In genomic region chr11:72234013-72234412, GRCm38 (mm10) we compare ENCODE assay signal across 8 mouse cellular contexts. TPM values are rescaled to one million over a fixed set of nuclear protein-coding genes. Genes with fewer than 3 reads are reported as not detected.
DNase-seq lines count a peak whose midpoint lies in the region; ATAC-seq lines count a peak whose summit lies in the region.

No protein-coding gene starts in this region.

- DNase-seq in adrenal gland, postnatal 10 days: peak; percentile 12
- DNase-seq in adrenal gland, adult 18-20 months (ENCODE audit: low spot score in 2 of 2): no peak
- peak; percentile 38 for DNase-seq in ovary, postnatal 36 days (ENCODE audit: low spot score)
- DNase-seq in ovary, postnatal 14 days (ENCODE audit: low spot score): no peak
- peak; percentile 57 to 63 for DNase-seq in layer of hippocampus, postnatal 36 days
- no peak for DNase-seq in kidney, postnatal 4 days
- no peak for DNase-seq in spleen, postnatal 10 days (ENCODE audit: low spot score in 2 of 2)

- no peak for ATAC-seq in erythroblast, adult 5-6 weeks (replicated peaks; ENCODE audit: low FRiP score, poor library complexity, severe bottlenecking)

RNA-seq across cellular contexts. Expression of gene Med31, which starts 18.6 kb away (rescaled TPM):
- total RNA-seq in adrenal gland, postnatal 10 days (2021): 10 to 100 TPM; 12.3 to 14.4 TPM
- total RNA-seq in adrenal gland, adult 18-20 months (2021): 10 to 100 TPM; 11.2 to 12.3 TPM
- total RNA-seq in layer of hippocampus, postnatal 36 days (2021): 10 to 100 TPM; 12.6 to 15.8 TPM
- 0.77 and 7.7 TPM in 2 replicates for total RNA-seq in erythroblast, adult 5-6 weeks (2015; ENCODE audit: low replicate concordance)
- total RNA-seq in erythroblast, adult 5-6 weeks (2017; ENCODE audit: low replicate concordance): 4.1 and 6.6 TPM in 2 replicates

RNA-seq across cellular contexts. Expression of gene Txndc17, which starts 26.7 kb away (rescaled TPM):
- 10 to 100 TPM; 61.5 to 64.0 TPM for total RNA-seq in adrenal gland, postnatal 10 days (2021)
- 10 to 100 TPM; 80.1 to 86.3 TPM for total RNA-seq in adrenal gland, adult 18-20 months (2021)
- 10 to 100 TPM; 33.0 to 36.4 TPM for total RNA-seq in layer of hippocampus, postnatal 36 days (2021)
- total RNA-seq in erythroblast, adult 5-6 weeks (2015; ENCODE audit: low replicate concordance): 32.5 and 42.6 TPM in 2 replicates
- 13.6 and 17.0 TPM in 2 replicates for total RNA-seq in erythroblast, adult 5-6 weeks (2017; ENCODE audit: low replicate concordance)

RNA-seq across cellular contexts. Expression of gene 4933427D14Rik, which starts 26.8 kb away (rescaled TPM):
- 10 to 100 TPM in 1 of 2 experiments, 1 to 10 TPM in 1; 6.1 to 10.9 TPM for total RNA-seq in adrenal gland, postnatal 10 days (2021)
- total RNA-seq in adrenal gland, adult 18-20 months (2021): 1 to 10 TPM; 5.6 to 6.6 TPM
- total RNA-seq in layer of hippocampus, postnatal 36 days (2021): 10 to 100 TPM; 25.5 to 30.7 TPM
- 0.84 and 4.2 TPM in 2 replicates for total RNA-seq in erythroblast, adult 5-6 weeks (2015; ENCODE audit: low replicate concordance)
- total RNA-seq in erythroblast, adult 5-6 weeks (2017; ENCODE audit: low replicate concordance): 5.9 and 8.9 TPM in 2 replicates

RNA-seq across cellular contexts. Expression of gene Gm43951, which starts 27.4 kb away (rescaled TPM):
- total RNA-seq in adrenal gland, postnatal 10 days (2021): 1 to 10 TPM in 1 of 2 experiments, under 1 TPM in 1; 0.57 to 1.2 TPM
- under 1 TPM; 0.70 to 0.76 TPM for total RNA-seq in adrenal gland, adult 18-20 months (2021)
- total RNA-seq in layer of hippocampus, postnatal 36 days (2021): 10 to 100 TPM; 11.7 to 12.4 TPM
- not detected in 2 replicates for total RNA-seq in erythroblast, adult 5-6 weeks (2015; ENCODE audit: low replicate concordance)
- total RNA-seq in erythroblast, adult 5-6 weeks (2017; ENCODE audit: low replicate concordance): not detected in 2 replicates

RNA-seq across cellular contexts. Expression of gene Slc13a5, which starts 33.0 kb away (rescaled TPM):
- 1 to 10 TPM in 1 of 2 experiments, under 1 TPM in 1; 0.15 to 1.4 TPM for total RNA-seq in adrenal gland, postnatal 10 days (2021)
- not detected for total RNA-seq in adrenal gland, adult 18-20 months (2021)
- total RNA-seq in layer of hippocampus, postnatal 36 days (2021): 1 to 10 TPM; 6.5 to 6.9 TPM
- total RNA-seq in erythroblast, adult 5-6 weeks (2015; ENCODE audit: low replicate concordance): not detected in 2 replicates
- total RNA-seq in erythroblast, adult 5-6 weeks (2017; ENCODE audit: low replicate concordance): not detected in 2 replicates

Comparison
In these comparisons a context has a peak if more than half of its experiments do, and no peak if none do; other contexts are left out.
1. DNase-seq: peak in adrenal gland, postnatal 10 days (single experiment), ovary, postnatal 36 days (single experiment) and layer of hippocampus, postnatal 36 days (2 of 2); none in adrenal gland, adult 18-20 months (0 of 2), ovary, postnatal 14 days (single experiment), kidney, postnatal 4 days (0 of 2) and spleen, postnatal 10 days (0 of 2).